Mouse (Mus musculus): ENCODE measurements at regions not wholly inside any gene's neighbourhood (a gene's known extent, or its start where the extent isn't known, plus 50 kb on each side); places are given as distances from the start of the nearest gene placed in this dataset.

DNA sequence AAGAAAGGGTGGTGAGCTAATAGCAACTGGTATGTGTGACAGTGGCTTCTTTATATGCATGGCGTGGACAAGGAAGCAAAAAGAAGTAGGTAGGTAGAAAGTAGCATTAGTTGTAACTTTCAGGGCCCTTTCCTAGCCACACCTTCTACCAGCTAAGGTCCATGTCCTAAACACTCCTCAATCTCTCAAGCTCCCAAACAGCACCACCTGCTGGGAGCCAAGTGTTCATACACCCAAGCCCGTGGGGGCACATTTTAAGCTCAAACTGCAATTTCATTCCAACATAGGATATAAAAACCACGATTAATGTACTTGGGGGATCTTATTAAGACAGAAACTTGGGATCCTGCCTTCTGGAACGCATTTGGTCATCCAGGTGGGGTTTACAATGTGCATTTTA, 141.6 kb upstream of the Cox10 start:
- no peak for DNase-seq

DNA sequence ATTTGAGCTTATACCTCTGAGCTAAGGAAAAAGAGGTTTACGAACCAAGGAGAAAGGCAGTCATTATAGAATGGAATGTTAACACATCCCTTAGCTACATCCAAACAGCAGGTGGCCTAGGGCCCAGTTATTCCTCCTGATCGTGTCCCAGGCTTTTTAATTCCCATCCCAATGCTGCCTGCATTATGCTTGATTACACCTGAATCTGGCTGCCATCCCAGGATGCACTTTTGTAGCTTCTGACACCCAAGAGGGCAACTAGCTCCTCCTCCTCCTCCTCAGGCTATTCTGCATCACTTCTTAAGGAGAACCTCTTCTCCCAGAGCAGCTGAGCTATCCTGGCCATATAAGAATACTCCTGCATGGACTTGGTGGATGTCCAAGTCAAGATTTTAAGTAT, 137.9 kb upstream of the Cox10 start:
- DNase-seq: no peak

DNA sequence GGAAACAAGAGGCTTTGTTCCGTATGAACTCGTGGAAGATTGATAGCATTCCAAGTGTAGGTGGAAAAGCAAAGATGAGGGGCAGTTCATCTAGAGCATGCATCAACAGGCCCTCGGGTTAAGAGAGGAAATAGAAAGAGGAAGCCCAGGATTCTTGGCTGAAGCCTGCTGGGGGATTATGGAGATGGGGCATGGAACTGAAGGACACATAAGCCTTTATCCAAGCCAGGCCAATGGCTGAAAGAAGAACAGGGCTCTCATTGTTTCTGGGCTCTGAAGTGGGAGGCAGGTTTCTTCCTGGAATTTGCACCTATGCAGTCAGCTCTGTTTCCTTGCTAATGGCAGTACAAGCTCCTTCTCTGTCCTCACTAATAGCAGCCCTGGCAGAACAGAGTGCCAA, 131.6 kb upstream of the Cox10 start:
- DNase-seq: no peak

DNA sequence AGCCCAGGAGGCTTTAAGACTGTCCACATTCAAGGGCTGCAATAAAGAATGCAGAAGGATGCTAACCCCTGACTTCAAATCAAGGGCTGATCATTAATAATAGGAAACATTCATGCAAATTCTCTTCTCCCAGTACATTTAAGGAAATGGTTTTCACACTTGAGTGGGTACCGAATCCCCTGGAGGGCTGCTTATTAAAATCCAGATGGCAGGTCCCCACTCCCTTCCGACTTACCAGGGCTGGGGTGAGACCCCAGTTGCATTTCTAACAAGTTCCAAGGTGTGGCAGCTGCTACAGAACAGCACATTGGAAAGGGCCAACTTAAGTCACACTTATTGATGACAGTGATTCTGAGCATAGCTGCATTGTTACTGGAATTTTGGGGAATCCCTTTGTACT, 129.0 kb upstream of the Cox10 start:
- DNase-seq: no peak

DNA sequence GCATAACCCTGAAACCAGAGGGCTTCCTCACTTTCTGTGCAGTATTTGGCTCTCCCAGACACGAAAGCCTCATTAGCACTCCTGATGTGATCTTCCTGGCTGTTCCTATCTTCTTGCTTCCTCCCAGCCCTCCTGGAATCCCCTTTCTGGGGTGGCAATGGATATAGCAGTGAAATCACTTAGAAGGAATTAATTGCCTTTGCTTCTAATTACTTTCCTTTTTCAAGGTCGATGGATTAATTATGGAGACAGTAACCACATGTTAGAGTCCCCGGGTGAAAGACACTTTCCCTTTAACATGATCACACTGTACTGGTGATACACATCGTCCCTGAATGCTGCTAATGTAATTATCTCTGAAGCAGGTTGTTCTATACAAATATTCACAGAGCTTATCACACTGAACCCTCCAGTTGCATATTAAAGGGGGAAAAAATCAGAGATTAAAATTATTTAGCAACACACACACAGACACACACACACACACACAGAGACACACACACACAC, 128.1 kb upstream of the Cox10 start:
- no peak for DNase-seq

DNA sequence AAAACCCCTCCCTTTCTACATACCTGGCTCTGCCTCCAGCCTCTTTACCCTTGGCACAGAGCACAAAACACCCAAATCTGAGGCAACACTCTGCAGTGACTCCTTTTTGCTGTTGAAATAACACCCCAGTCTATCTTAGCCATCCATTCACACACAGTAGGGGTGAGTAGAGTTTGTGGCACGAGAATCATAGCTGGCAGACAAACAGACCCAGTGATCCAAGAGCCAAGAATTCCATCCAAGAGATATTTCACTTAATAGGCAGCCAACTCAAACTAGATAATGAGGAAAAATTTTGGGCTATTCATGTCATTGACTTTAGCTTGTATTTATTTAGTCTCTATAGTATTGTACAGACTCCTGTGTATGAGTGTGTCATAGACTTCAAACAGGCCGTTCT, 126.9 kb upstream of the Cox10 start:
- DNase-seq: no peak

DNA sequence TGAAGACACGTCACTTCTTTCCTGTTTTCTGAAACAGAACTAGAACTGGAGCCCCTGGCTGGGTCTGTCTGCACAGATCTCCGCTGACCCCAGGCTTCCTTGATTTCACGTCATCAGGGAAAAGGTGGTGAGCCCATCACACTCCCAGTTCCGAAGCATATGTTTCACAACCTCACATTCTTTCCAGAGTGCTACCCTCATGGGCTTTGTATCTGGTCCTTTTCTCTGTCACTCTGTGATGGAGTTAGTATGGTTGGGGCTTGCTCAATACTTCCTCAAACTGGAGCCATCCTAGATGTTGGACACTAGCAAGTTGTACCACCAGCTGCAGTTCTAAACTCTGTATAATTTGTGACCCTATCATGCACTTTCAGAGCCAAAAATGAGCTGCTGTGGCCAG, 125.8 kb upstream of the Cox10 start:
- no peak for DNase-seq

DNA sequence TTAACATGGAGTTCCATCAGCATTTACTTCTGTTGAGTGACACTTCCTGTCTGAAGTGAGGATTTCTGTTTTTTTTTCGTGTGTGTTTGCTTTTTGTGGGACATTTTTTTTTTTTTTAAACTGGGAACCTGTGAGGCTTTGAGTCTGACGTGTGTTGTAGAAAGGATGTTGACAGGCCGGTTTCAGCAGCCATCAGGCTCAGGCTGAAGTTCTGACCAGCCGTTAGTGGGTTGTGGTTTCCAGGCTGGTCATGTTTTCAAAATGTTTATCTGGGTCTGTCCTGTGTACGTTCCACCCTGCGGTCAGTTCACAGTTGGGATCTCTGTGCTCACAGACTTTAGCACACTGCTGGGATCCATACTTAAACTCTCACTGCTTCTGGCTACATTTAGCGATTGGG, 125.0 kb upstream of the Cox10 start:
- DNase-seq: no peak

DNA sequence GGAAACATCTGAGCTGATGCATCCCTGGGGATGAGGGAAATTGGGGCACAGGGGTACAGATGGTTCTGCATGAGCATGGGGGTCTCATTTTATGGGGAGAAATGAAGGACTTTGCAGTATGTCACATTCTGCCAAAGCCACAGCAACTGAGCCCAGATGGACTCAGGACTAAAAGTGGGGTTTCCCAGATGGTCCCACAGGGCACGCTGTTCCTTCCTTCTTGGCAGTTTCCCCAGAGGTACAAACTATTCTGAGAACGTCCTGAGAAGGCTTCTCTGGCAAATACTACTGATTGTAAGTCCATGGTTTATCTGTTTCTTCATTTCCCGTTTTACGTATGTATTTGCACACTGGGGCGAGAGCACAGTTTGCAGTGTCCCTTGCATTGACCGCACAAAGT, 121.6 kb upstream of the Cox10 start:
- DNase-seq: no peak

- no peak for DNase-seq
These were observed 116.0 kb upstream of the Cox10 start for GRCm38 (mm10) chr11:64195272-64195671.

- DNase-seq: no peak
These were observed 109.4 kb upstream of the Cox10 start for GRCm38 (mm10) chr11:64188701-64189100.

GRCm38 (mm10) chr11:64187488-64188444, 108.5 kb upstream of the Cox10 start:
- no peak for DNase-seq

DNA sequence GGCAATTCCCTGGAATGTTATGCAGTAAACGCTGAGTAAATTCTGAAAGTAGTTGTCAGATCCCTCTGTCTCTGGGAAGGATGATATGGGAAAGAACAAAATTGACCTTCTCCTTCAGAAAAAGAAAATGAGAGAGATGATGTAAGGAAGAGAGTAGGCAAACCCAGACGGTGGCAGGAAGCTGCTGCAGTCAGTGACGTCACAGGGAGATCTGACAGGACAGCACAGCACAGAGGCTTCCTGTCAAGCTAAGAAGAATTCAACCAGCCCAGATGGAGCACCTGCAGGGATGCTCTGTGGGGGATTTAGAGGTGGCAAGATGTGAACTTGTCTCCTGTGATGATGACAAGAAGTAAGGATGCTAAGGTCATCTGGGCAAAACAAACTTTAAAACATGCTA, 107.7 kb upstream of the Cox10 start:
- DNase-seq: peak in 1 of 2 experiments; percentile 24

- no peak for DNase-seq
These were observed 107.3 kb upstream of the Cox10 start for GRCm38 (mm10) chr11:64186590-64186989.

DNA sequence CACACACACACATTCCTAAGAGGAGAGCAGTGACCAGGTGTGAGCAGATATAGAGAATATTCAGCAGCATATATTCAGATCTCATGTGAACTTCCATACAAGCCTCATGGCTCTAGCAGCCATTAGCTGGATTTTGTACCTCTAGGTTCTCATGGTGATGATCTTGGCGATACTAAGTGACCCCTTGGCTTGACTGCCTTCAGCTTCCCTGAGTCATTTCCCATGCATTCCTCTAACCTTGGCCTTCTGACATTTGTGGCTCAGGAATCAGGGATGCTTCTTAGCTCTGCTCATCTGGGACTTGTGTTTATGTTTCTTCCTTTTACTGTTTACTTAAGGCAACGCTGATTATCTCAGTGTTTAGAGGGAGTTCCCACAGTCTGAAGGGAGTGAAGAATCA, 100.8 kb upstream of the Cox10 start:
- no peak for DNase-seq

DNA sequence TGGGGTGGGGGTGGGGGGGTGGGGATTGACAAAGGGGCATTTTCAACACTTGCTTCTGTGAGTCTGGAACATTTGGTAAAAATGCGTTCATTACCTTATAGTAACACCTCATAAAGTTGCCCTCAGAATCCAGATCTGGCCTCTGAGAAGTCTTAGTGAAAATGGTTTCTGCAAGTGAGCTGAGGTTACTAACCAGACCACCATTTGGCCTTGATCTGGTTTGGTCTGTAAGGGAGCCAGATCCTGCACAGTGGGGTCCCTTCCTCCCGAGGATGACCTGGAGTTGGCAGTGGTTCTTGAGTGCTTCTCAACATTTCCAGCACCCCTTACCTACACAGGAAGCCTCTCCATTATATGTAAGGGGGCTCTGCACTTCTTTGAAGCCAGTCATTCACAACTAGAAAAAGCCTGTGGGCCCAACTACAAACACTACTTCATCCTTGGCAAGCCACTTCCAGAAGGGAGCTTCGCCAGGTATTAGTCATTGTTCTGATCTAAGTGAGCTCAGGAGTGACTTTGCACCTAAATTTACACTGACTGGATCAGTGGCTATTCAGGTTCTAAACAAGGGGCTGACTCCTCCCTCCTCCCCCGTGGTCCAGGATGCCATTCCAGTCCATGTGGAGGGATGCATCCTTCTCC, 94.3 kb upstream of the Cox10 start:
- no peak for DNase-seq

DNA sequence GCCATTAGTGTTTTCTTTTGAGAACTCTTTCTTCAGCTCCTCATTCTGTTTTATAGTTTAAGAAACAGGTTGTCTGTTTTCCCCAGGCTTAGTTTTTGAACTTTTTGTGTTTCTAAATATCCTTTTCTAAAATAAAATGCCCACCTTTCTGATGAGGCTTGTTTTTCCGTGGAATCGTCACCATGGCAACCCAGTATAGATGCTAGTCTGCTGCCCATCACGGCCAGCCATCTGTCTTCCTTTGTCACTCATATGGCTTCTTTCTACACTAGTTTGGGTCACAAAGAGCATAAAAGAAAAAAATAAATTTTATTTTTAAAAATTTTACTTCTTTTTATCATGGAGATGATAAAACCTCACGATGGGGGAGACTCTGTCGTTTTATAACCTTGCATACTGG, 93.7 kb upstream of the Cox10 start:
- DNase-seq: no peak

DNA sequence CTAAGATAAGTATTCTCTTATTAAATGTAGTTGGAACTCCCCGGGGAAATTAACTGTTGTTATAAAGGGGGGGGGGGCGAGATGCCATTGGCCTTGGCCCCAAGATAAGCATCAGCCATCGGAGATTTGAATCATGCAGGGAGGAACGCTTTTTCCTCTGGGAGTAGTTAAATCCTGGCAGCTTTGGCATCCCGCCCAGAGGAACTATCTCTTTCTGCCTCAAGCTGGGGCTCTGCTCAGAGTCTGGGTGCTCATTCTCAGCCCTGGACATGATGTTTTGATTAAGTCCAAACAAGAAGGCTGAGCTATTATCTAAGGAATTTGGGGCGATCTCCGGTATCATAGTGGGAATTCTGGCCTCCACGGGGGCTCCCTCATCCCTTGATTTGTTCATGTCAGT, 89.4 kb upstream of the Cox10 start:
- DNase-seq: no peak

DNA sequence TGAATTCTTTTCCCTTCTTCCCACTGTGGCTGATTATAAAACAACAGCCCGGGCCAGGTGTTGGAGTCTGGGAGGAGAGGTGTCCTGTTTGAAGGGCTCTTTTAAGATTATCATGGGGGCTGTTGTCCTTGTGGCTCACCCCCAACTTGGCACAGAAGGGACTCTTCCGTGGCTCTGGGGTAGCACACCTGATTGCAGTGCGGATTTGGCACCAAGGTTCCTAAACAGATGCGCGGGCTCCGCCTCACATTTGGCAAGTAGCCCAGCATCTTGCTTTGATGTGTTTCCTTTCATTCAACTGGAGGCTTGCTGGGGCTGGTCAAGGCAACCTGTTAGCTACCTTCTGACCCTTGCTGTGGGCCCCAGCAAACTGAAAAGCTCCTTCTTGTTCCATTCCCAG, 85.5 kb upstream of the Cox10 start:
- no peak for DNase-seq

- no peak for DNase-seq
These were observed 79.0 kb upstream of the Cox10 start for GRCm38 (mm10) chr11:64158281-64158680.

DNA sequence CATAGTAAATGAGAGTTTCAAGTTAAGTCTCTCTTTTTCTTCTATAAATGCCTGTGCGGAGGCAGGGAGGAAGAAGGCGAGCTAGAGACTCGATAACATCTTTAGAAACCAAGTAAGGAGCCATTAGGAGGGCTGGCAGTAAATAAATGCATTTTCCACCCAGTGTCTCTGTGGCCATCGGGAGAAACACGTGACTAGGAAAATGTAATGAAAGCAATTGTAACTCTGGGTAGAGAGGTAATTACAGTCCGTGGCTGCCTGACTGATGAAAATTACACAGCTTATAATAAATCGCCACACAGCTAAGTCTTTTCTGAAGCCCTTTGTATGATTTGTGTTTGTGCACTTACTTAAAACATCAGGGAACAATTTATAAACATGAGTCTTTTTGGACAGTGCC, 77.4 kb upstream of the Cox10 start:
- DNase-seq: no peak

DNA sequence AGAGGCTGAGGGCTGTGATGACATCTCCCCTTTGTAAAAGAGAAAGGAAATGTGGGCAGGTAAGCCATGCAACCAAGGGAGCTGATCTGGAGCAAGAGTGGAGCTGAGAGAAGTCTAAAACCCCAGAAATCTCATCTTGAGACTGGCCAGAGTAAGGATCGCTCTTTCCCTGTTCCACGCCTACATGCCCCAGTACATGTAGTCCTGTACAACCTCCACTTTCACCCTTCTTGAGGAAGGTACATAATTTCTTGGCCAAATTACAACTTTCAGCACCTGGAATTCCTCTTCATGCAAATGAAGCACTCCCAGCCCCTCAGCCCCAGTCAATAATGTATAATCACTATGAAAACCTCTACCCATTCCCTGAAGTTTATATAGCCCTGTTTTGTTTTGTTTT, 60.2 kb upstream of the Cox10 start:
- DNase-seq: no peak

DNA sequence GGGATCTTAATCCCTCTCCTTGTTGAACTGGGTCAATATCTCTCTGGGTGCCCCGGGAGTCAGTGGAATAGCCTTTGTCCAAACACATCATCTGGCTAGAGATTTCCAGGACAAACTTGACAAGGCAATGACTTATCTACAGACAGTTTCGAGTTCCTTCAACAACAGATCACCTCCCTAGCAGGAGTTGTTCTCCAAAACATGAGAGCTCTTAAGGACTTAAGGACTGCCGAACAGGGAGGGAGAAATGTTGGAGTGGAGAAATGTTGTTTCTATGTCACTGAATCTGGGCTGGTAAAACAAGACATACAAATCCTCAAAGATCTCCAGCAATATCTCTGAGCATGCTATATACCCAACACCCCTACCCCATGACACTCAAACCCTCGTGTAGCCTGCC, 59.7 kb upstream of the Cox10 start:
- DNase-seq: no peak

GRCm38 (mm10) chr11:64135766-64136165, 56.5 kb upstream of the Cox10 start:
- DNase-seq: no peak

DNA sequence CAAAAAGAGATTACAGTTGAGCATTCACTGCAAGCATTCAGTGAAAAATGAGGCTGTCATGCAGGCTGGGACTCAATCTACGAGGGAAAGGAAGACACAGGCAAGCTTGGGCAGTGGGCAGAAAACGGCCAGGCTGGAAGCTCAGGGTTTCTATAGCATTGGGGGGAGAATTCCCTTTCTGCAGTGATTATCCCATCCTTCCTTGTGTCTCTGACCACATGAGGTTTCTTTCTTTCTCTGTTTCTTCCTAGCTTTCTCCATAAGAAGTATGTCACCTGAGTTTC, 56.0 kb upstream of the Cox10 start:
- no peak for DNase-seq
